Comparison of ENCODE assay signal across 1 mouse cellular context in the genomic region with DNA sequence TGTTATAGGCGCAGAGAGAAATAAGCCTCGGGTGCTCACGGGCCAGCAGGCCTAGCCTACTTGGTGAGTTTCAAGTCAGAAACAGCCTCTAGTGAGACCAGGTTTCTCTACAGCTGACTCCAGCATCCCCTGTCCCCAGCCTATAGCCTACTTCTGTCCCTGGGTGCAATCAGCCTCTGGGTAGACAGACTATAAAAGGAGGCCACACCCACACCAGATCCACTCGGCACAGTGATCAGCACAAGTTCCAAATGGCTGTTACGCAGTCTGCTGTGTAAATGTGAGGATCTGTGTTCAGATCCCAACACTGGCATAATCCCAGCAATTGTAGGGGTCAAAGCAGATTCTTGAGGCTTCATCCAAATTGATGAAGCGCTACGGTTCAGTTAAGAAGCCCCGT.
TF ChIP-seq lines count a peak whose summit lies in the region.

No protein-coding gene starts in this region.

TF ChIP-seq in CH12.LX, 34 proteins besides CTCF, POLR2A, EP300 and RAD21 (continued from another document):
- TF ChIP-seq TBP (conservative IDR thresholded peaks at IDR 0.05; ENCODE audit: low read depth, low read length) (no peak), SIN3A (IDR thresholded peaks at IDR 0.05; ENCODE audit: low read length) (no peak), BHLHE40 (IDR thresholded peaks at IDR 0.05; ENCODE audit: low read depth, low read length) (no peak)
